Mouse (Mus musculus) C2C12 (cell line): ENCODE data around the gene Slco3a1.

Experiments used
- CEBPB ChIP-seq: IDR thresholded peaks from one replicate; pipeline ENCODE4 v1.6.1; 2011; ENCODE audit warnings: low read depth, mild to moderate bottlenecking, control low read depth, moderate library complexity
- CTCF ChIP-seq: IDR thresholded peaks from one replicate; pipeline ENCODE4 v1.5.1; 2011; ENCODE audit not compliant: control insufficient read depth, insufficient read depth, insufficient read length
- MAX ChIP-seq: IDR thresholded peaks from one replicate; pipeline ENCODE4 v1.6.1; 2011; ENCODE audit warnings: mild to moderate bottlenecking, control low read depth
- MYOD1 ChIP-seq: IDR thresholded peaks from one replicate; pipeline ENCODE4 v1.6.1; 2011; ENCODE audit warnings: low read depth; ENCODE audit not compliant: control insufficient read depth, insufficient read length

- TF ChIP-seq MYOD1 (no peak), CTCF (no peak), CEBPB (no peak), MAX (no peak)
Measured at GRCm38 (mm10) chr7:74519386-74519785, 35.2 kb downstream of the Slco3a1 start.
